Mouse (Mus musculus) C2C12 (cell line): Measurements from ENCODE around the gene Foxd2. TPM values are rescaled to one million over a fixed set of nuclear protein-coding genes. Genes with fewer than 3 reads are reported as not detected.

Experiments
- H3K27me3 ChIP-seq: one replicate; pipeline ENCODE4 v1.6.1; 2011; ENCODE audit not compliant: control insufficient read depth, insufficient read depth, insufficient read length
- H3K36me3 ChIP-seq: one replicate; pipeline ENCODE4 v1.6.1; 2011; ENCODE audit not compliant: control insufficient read depth, insufficient read depth
- H3K4me3 ChIP-seq: one replicate; pipeline ENCODE4 v1.5.1; 2011; ENCODE audit warnings: mild to moderate bottlenecking, control low read depth; ENCODE audit not compliant: poor library complexity, insufficient read depth, severe bottlenecking
- H3K79me2 ChIP-seq: one replicate; pipeline ENCODE4 v1.6.1; 2011; ENCODE audit not compliant: control insufficient read depth, insufficient read depth
- H3K79me3 ChIP-seq: one replicate; pipeline ENCODE4 v1.6.1; 2011; ENCODE audit warnings: low read depth, control low read depth
- H3ac ChIP-seq: one replicate; pipeline ENCODE3; 2011; ENCODE audit warnings: low read depth; ENCODE audit not compliant: control insufficient read depth, insufficient read length
- CEBPB ChIP-seq: IDR thresholded peaks from one replicate; pipeline ENCODE4 v1.6.1; 2011; ENCODE audit warnings: low read depth, mild to moderate bottlenecking, control low read depth, moderate library complexity
- CTCF ChIP-seq: IDR thresholded peaks from one replicate; pipeline ENCODE4 v1.5.1; 2011; ENCODE audit not compliant: control insufficient read depth, insufficient read depth, insufficient read length
- FOSL1 ChIP-seq: IDR thresholded peaks from one replicate; pipeline ENCODE4 v1.8.0; 2011; ENCODE audit warnings: mild to moderate bottlenecking, low read length; ENCODE audit not compliant: poor library complexity, insufficient read depth, severe bottlenecking
- MAX ChIP-seq: IDR thresholded peaks from one replicate; pipeline ENCODE4 v1.6.1; 2011; ENCODE audit warnings: mild to moderate bottlenecking, control low read depth
- MYOD1 ChIP-seq: IDR thresholded peaks from one replicate; pipeline ENCODE4 v1.6.1; 2011; ENCODE audit warnings: low read depth; ENCODE audit not compliant: control insufficient read depth, insufficient read length
- MYOG ChIP-seq: IDR thresholded peaks from one replicate; pipeline ENCODE4 v1.6.1; 2011; ENCODE audit not compliant: control insufficient read depth, insufficient read length; ENCODE audit errors: extremely low read depth
- USF1 ChIP-seq: IDR thresholded peaks from one replicate; pipeline ENCODE4 v1.6.1; 2011; ENCODE audit warnings: low read depth, mild to moderate bottlenecking, control low read depth, moderate library complexity
- polyA plus RNA-seq: library from polyadenylated mRNA; unstranded; fragments of >200 nt; fragmentation: generic; extraction: Trizol; gene quantifications from one replicate; pipeline ENCODE4 v1.2.1, GENCODE M21; 2012; ENCODE audit warnings: missing spikeins

Foxd2 gene
- polyA plus RNA-seq, 1 experiment: 0.57 TPM

DNA sequence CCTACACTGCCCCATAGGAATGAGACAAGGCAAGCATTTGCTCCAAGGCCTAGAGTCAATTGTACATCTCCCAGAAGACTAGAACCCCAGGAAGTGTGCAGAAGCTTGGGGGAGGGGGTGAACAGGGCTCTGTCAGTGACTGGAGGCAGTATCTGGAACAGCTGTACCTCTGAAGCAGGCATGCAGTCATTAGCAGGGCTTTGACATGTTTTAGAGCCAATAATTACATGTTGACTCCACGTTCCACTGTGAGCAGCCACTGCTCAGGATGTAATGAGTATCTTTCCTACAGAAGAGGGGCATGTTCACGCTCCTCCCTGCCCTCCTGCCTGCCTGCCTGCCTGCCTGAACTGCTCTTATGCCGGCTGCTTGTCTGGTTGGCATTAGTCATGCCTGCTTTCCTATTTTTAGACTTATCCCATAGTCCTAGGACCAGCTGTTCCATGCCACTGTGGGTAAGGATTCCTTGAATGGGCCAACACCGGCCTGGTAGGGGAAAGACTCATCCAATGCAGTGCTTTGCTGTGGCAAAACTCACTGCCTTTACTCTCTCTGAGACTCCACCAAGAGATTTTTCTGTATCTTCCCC lies 28.9 kb upstream of the Foxd2 start:
- Histone ChIP-seq H3K79me3 (no peaks in the 10 kb centered on the region), H3ac (no peak overlapping the region), H3K4me3 (no peak overlapping the region), H3K79me2 (no peaks in the 10 kb centered on the region), H3K36me3 (no peaks in the 10 kb centered on the region), H3K27me3 (no peaks in the 10 kb centered on the region)
- no peak for TF ChIP-seq FOSL1
- TF ChIP-seq MYOD1: peak; percentile 56

DNA sequence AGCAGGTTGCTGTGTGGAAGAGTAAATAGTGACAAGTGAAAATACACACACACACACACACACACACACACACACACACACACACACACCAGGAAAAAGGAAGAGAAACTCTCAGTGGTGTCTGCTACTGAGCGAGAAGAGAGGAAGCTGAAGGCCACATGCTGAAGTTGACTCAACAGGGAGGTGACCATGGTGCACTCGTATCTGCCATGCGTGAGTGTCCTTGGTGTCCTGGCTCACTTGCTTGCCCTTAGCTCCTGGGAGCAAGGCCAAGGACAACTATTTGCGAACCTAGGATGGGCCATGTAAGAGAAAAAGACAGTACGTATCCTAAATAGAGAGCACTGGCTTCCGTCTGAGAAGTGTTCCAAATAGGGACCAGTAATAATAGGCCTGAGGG lies 25.5 kb upstream of the Foxd2 start:
- no peaks in the 10 kb centered on the region for H3K79me2 ChIP-seq
- H3K79me3 ChIP-seq: no peaks in the 10 kb centered on the region
- no peaks in the 10 kb centered on the region for H3K36me3 ChIP-seq
- H3ac ChIP-seq: no peak overlapping the region
- TF ChIP-seq MYOG (no peak), MAX (no peak), CEBPB (no peak), USF1 (no peak), CTCF (no peak), FOSL1 (no peak), MYOD1 (no peak)
- H3K27me3 ChIP-seq: no peaks in the 10 kb centered on the region
- H3K4me3 ChIP-seq: no peak overlapping the region

DNA sequence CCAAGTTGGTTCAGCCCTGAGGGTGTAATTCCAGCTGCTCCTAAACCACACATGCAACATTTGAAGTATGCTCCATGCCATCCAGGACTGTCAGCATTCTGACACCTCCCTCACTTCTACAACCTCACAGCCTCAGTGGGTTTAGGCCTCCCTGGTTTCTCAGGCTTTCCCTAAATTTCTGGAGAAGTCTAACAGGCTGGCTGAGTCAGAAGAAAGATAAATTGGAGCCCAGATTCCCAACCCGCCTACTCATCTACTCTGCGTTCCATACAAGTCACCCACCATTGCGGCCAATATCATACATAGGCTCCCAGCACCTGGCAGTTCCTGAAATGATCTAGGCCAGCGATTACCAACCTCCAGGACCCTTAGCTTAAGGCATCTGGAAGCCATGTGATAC lies 24.1 kb upstream of the Foxd2 start:
- peaks cover 8% of the 10 kb centered on the region for H3K27me3 ChIP-seq
- H3ac ChIP-seq: no peak overlapping the region
- no peaks in the 10 kb centered on the region for H3K79me2 ChIP-seq
- H3K4me3 ChIP-seq: no peak overlapping the region
- no peaks in the 10 kb centered on the region for H3K36me3 ChIP-seq
- H3K79me3 ChIP-seq: no peaks in the 10 kb centered on the region
- TF ChIP-seq USF1 (no peak), FOSL1 (no peak), CEBPB (no peak), CTCF (no peak), MYOD1 (no peak), MAX (no peak), MYOG (no peak)

DNA sequence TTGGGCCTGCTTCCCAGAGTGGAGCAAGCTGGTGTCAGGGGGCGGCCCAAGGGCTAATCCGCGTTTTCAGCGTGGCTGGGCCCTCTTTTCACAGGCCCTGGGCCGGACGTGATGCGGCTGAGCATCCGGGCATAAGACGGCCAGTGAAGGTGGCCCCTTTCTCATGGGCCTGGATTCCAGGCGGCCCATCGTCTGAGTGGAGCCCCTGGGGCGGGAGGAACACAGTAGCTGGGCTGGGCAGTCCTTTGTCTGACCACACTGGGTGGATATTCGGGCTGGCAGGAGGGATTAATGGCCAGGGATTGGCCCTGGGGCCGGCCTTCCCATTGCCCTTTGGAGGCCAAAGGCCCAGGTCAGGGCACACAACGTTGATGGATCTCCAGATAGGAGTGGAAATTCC lies 20.5 kb upstream of the Foxd2 start:
- no peaks in the 10 kb centered on the region for H3K79me3 ChIP-seq
- H3K4me3 ChIP-seq: no peak overlapping the region
- H3K27me3 ChIP-seq: peaks cover 34% of the 10 kb centered on the region
- H3ac ChIP-seq: no peak overlapping the region
- H3K36me3 ChIP-seq: no peaks in the 10 kb centered on the region
- H3K79me2 ChIP-seq: no peaks in the 10 kb centered on the region
- no peak for TF ChIP-seq CTCF
- no peak for TF ChIP-seq MAX
- TF ChIP-seq CEBPB: no peak
- TF ChIP-seq MYOD1: no peak
- TF ChIP-seq MYOG: no peak
- no peak for TF ChIP-seq FOSL1
- TF ChIP-seq USF1: no peak

DNA sequence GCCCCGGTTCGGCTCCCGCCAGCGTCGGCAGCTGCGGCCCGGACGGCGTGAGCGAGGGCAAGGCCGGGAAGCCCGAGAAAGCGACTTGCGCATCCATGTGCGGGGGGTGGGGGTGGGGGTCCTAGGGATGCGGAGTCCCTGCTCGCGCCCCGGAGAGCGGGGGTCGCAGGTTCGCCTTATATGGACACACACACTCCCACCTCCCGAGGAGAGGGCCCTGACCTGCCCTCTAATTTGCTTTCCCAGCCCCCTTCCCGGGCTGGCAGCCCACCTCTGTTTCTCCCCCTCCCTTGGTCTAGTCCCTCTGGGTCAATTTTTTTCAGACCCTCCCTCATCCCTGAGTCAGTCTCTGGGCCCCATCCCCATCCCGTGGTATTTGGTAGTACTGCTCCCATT lies 17.2 kb upstream of the Foxd2 start, which contains the start of gene Foxe3:
Gene Foxe3 (minus strand): TSS at position 97 of the 396 bp plus-strand sequence.
- TF ChIP-seq FOSL1 (no peak), USF1 (no peak), CEBPB (no peak), CTCF (no peak), MAX (no peak), MYOD1 (no peak), MYOG (no peak)
- peaks cover 34% of the 10 kb centered on the region for H3K27me3 ChIP-seq
- no peaks in the 10 kb centered on the region for H3K36me3 ChIP-seq
- no peak within 1 kb of the TSS for H3ac ChIP-seq
- no peaks in the 10 kb centered on the region for H3K79me2 ChIP-seq
- H3K79me3 ChIP-seq: no peaks in the 10 kb centered on the region
- no peak within 1 kb of the TSS for H3K4me3 ChIP-seq
